In the genomic region with DNA sequence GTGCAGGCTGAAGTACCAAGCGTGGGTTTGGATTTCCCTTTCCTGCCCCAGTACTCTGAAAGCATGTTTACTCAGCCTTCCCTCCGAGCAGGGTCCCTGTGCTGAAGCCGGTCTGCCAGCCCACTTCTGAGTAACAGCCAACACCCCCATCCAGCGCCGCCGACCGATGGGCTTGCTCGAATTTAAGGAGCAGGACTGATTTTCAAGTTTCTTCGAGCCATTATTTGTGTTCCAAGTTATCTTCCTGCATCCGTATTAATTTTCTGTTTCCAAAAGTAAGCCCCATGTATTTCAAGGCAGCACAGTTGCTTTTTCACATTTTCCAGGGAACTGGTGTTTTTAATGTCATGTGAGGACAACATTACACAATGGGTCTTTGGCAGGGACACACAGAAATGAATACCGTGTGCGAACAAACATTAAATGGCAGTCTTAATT, we compare ENCODE assay signal across 8 mouse cellular contexts.
DNase-seq lines count a peak whose midpoint lies in the region; ATAC-seq and TF ChIP-seq lines count a peak whose summit lies in the region.

No protein-coding gene starts in this region.

- POLR2A ChIA-PET in Patski (lab: Charles Lee) = no interaction called here

- no peak overlapping the region for H3K27ac ChIP-seq in intestine, embryonic 15.5 days
- H3K27ac ChIP-seq in intestine, embryonic 16.5 days (ENCODE audit: low read length) = no peak overlapping the region
- peak overlapping the region; percentile 90 for H3K27ac ChIP-seq in brown adipose tissue, adult 24 weeks (replicated peaks; ENCODE audit: low read depth, low read length)
- H3K27ac ChIP-seq in hindbrain, embryonic 16.5 days (ENCODE audit: low read depth, low read length) = peak overlapping the region; percentile 45; the same call in 1 of the 2 replicates

- H3K27me3 ChIP-seq in intestine, embryonic 15.5 days (replicated peaks) = no peaks in the 10 kb centered on the region
- H3K27me3 ChIP-seq in intestine, embryonic 16.5 days (replicated peaks; ENCODE audit: control insufficient read depth, insufficient read depth, low read length) = no peaks in the 10 kb centered on the region
- no peaks in the 10 kb centered on the region for H3K27me3 ChIP-seq in Patski
- H3K27me3 ChIP-seq in hindbrain, embryonic 16.5 days (replicated peaks; ENCODE audit: control insufficient read depth, insufficient read depth, low read length) = no peaks in the 10 kb centered on the region

- CTCF ChIA-PET in Patski (lab: Charles Lee) = interaction anchor here (0.7 to 2.1 kb wide), 11 partner anchors 8 to 130 kb away, joined by 3 to 8 read pairs (median 5); no protein-coding TSS in a partner anchor

- no peak for DNase-seq in Patski (ENCODE audit: low read depth, low spot score)
- DNase-seq in urinary bladder, postnatal 14 days (ENCODE audit: low spot score) = no peak
- no peak for DNase-seq in MN1 (ENCODE audit: low spot score)
- DNase-seq in adrenal gland, postnatal 10 days = no peak

- WGBS in intestine, embryonic 15.5 days = 82% methylated on average over 12 of the region's 12 CpGs
- 82% methylated on average over 12 of the region's 12 CpGs for WGBS in intestine, embryonic 16.5 days
- 71% methylated on average over 12 of the region's 12 CpGs for WGBS in hindbrain, embryonic 16.5 days

- H3K4me1 ChIP-seq in intestine, embryonic 15.5 days (replicated peaks) = no peaks in the 10 kb centered on the region
- H3K4me1 ChIP-seq in intestine, embryonic 16.5 days (ENCODE audit: control insufficient read depth, insufficient read depth, low read length) = no peaks in the 10 kb centered on the region
- peaks cover 13% of the 10 kb centered on the region for H3K4me1 ChIP-seq in brown adipose tissue, adult 24 weeks (ENCODE audit: control insufficient read depth, insufficient read depth, insufficient read length, low read length)
- H3K4me1 ChIP-seq in hindbrain, embryonic 16.5 days (ENCODE audit: control insufficient read depth, insufficient read depth, low read depth, low read length) = peaks cover 4% of the 10 kb centered on the region; the same call in 1 of the 2 replicates

- no peaks in the 10 kb centered on the region for H3K36me3 ChIP-seq in intestine, embryonic 15.5 days
- no peaks in the 10 kb centered on the region for H3K36me3 ChIP-seq in intestine, embryonic 16.5 days (ENCODE audit: control insufficient read depth, insufficient read depth, low read length)
- H3K36me3 ChIP-seq in hindbrain, embryonic 16.5 days (ENCODE audit: control insufficient read depth, insufficient read depth, low read length) = no peaks in the 10 kb centered on the region

- no peak overlapping the region for H3K4me3 ChIP-seq in intestine, embryonic 15.5 days (replicated peaks)
- H3K4me3 ChIP-seq in intestine, embryonic 16.5 days (ENCODE audit: low read length) = no peak overlapping the region
- H3K4me3 ChIP-seq in brown adipose tissue, adult 24 weeks (ENCODE audit: insufficient read depth, low read depth, low read length) = no peak overlapping the region
- no peak overlapping the region for H3K4me3 ChIP-seq in hindbrain, embryonic 16.5 days (ENCODE audit: low read length)

- TF ChIP-seq CTCF in Patski (IDR thresholded peaks at IDR 0.05) = no peak

- no peaks in the 10 kb centered on the region for H3K9me3 ChIP-seq in intestine, embryonic 15.5 days
- no peaks in the 10 kb centered on the region for H3K9me3 ChIP-seq in intestine, embryonic 16.5 days (ENCODE audit: control insufficient read depth, low read length)
- no peaks in the 10 kb centered on the region for H3K9me3 ChIP-seq in hindbrain, embryonic 16.5 days (ENCODE audit: control insufficient read depth, low read length)

- ATAC-seq in intestine, embryonic 15.5 days = peak; percentile 34; the same call in 1 of the 2 replicates
- ATAC-seq in intestine, embryonic 16.5 days = no peak
- ATAC-seq in Patski = peak; percentile 35
- peak; percentile 61; the same call in 1 of the 2 replicates for ATAC-seq in hindbrain, embryonic 16.5 days

- H3K9ac ChIP-seq in intestine, embryonic 15.5 days = no peak overlapping the region
- no peak overlapping the region for H3K9ac ChIP-seq in intestine, embryonic 16.5 days (ENCODE audit: low read depth, low read length)
- H3K9ac ChIP-seq in hindbrain, embryonic 16.5 days (ENCODE audit: low read depth, low read length) = 0 out of 2 replicates have a peak overlapping the region, but pooled peaks have one; percentile 3

- no peak overlapping the region for H3K4me2 ChIP-seq in intestine, embryonic 15.5 days (replicated peaks)
- H3K4me2 ChIP-seq in intestine, embryonic 16.5 days (ENCODE audit: low read depth, low read length) = no peak overlapping the region
- H3K4me2 ChIP-seq in hindbrain, embryonic 16.5 days (ENCODE audit: low read length) = no peak overlapping the region

- in situ Hi-C loops in Patski (cut with MboI; ENCODE audit: low pct_unique_long_range_greater_than_20kb) = loop anchor here (25.0 kb wide), 1 partner anchor 523 kb away; a partner anchor contains a TSS

Comparison
In these comparisons a context has a peak if more than half of its experiments do, and no peak if none do; other contexts are left out.
1. H3K27ac ChIP-seq: peak in brown adipose tissue, adult 24 weeks (single experiment) and hindbrain, embryonic 16.5 days (single experiment); none in intestine, embryonic 15.5 days (single experiment) and intestine, embryonic 16.5 days (single experiment).